Mouse (Mus musculus) adipocyte (in vitro differentiated cells): Measurements from ENCODE around the gene Rufy2.
A peak's percentile ranks its signal among the peaks of the same experiment; 100 is the strongest.
"Not testable (repeated sequence)": the region's sequence is repeated elsewhere in the genome, so short reads cannot be mapped to it uniquely, and the experiment has no call there.

Source experiments
- DNase-seq: peaks from one replicate; pipeline ENCODE4 v3.0.0-alpha.2; 2016; ENCODE audit warnings: low spot score

The Rufy2 gene

DNA sequence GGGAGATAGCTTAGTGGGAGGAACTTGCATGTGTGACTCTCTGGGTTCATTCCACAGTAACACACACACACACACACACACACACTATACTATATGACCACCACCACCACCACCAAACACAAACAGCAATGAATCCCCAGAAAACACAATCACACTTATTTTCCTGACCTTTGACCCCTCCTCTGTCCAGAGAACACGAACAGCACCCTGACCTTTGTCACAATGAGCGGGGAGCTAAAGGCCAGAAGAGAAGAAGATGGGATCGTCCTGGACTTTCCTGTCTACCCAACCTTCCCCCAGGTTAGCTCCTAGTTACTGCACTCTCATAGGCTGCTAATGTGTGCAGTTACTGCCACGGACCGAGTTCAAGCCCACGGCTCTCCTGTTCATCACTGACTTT is 72.0 kb downstream of the Rufy2 start:
- DNase-seq: no peak

DNA sequence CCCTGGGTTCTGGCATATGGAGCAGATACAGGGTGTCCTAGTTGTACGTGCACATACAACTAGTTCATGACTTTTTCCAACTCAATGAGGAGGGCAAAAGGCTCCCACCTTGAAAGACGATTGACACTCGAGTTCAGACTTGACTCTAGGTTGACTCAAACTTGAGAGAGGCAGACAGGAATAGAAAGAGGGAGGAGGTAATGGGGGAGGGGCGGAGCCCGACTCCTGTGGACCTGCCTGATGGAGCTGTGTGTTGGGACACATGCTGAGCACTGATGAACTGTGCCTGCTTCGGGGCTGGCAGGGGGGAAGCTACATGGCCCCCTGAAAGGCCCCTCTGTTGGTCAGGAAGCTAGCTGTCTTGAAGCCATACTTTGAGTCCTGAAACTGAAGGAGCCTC is 73.0 kb downstream of the Rufy2 start:
- DNase-seq: no peak

DNA sequence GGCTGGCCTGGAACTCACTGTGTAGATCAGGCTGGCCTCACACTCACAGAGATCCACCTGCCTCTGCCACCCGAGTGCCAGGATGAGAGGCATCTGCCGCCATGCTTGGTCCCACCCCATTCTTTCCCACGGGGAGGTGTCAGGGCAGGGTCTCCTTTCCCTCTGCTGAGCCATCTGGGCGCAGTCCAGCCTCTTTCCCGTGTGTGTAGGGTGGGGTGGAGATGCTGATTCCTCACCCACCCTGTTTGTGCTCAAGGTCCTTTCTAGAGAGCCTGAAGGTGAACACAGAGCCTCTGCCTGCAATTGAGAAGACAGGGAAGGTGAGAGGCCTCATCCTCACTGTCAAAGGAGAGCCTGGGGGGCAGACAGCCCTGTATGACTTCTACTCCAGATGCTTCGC is 74.0 kb downstream of the Rufy2 start:
- not testable (repeated sequence) for DNase-seq

DNA sequence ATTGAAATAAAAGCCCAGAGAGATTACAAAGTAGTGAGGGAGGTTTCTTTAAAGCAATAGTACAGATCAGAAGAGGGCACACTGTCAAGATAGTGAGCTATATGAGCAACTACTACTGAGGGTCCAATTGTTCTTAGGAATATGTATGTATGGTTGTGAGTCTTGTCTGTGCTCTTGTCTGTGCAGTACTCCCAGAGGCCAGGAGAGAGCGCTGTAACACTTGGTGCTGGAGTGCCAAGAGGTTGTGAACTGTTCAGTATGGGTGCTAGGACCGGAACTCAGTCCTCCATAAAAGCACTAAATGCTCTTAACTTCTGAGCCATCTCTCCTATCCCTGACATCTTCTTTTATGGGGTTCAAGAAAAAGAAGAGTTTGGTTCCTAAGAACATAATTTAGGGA is 74.6 kb downstream of the Rufy2 start:
- DNase-seq: no peak

DNA sequence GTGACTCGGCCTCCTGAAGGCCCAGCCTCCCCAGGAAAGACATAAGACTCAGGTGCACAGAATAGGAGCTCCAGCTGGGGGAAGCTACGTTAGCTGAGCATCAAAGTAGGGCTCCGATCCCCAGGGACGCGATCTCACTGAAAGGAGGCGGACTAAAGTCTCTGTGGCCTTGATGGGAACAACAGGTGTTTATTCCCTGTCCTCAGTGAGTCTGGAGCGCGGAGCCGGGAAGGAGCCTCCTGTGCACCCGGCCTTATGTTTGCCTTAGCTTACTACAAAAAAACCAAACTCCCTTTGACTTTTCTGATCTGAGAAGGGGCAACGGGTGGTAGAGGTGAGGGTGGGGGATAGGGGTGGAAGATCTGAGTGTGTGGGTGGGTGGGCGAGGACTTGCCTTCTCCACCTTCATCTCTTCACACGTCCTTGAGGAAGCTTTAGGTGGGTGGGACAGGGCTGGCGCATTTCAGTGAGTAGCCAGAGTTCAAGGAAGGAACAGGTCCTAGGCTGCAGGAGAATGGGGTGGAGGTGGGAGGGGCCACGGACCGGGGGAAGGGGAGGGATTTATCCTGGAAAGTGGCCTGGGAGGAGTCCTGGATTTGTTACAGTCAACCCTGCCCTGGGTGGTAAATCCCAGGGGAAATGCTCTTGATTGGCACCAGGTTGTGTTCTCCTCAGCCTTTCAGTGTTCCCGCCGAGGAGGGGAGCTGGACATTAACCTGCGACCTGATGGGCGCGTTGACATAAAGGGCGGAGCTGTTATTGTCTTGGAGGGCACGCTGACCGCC is 77.1 kb downstream of the Rufy2 start:
- no peak for DNase-seq

DNA sequence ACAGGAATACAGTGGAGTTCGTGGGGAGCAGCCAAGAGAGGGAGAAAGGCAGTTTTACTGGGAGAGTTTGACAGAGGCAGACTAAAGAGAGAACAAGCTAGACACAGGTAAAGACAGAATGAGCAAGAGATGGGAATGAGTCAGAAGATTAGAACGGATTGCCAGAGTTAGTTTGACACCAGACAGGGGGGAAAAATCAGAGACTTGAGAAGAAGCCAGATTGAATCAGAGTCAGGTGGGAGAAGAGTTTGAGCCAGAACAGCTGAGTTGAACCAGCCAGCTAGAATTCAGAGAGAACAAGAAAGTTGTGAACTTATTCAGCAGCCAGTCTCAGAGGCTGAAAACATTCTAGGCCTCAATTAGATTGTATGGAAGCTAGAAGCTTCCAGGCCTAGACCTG is 79.8 kb downstream of the Rufy2 start, which contains the start of gene Pbld1:
Pbld1 (plus strand) TSS at position 301 of the 400 bp plus-strand sequence.
- DNase-seq: no peak

DNA sequence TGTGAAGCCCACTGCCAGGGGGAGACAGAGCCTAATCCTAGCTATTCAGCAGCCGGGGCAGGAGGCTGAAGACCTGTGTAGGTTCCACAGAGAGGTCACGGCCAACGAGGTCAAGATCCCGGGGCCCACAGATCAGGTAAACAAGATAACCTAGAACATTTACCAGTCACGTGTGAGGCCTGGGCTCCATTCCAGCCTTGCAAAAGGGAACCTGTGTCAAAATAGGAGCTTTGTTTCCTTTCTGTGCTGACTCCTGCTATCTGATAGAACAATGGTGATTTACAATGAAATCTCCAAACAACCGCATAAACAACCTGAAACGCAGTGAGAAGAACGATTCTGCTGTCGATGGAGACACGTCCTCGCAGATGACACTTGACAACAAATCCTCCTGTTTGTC is 80.4 kb downstream of the Rufy2 start:
- peak; percentile 67 for DNase-seq

DNA sequence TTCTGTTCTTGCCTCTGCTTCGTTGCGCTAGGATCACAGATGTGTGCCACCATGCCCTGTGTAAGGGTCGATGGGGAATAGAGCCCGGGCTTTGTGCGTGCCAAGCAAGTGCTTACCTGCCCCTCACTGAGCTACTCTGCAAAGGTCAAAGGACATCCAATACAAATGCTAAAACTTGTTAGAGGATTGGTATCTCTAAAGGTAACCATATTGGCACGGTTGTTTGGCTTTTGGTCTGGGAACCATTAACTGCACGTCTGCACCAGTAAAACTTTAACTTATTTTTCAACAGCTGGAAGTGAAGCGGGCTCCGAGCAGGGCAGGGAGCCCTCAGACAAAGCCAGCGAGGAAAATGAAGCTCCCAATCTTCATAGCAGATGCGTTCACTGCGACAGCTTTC is 81.2 kb downstream of the Rufy2 start:
- DNase-seq: no peak

DNA sequence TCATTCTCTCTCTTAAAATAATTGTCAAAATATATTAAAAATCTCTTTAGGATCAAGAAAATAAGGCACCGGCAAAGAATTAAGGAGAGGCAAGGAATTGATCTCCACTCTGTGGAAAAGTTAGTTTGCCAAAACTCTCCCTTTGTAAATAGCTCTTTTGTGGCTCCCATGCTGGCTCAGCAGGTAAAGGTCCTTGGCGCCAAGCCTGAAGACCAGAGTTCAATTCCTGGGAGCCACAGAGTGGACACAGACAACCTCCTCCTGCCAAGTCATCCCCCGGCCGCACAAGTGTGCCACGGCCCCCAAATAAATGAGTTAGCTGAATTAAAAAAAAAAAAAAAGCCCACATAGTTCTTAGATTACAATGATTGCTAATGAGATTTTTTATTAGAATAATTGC is 82.7 kb downstream of the Rufy2 start:
- no peak for DNase-seq

DNA sequence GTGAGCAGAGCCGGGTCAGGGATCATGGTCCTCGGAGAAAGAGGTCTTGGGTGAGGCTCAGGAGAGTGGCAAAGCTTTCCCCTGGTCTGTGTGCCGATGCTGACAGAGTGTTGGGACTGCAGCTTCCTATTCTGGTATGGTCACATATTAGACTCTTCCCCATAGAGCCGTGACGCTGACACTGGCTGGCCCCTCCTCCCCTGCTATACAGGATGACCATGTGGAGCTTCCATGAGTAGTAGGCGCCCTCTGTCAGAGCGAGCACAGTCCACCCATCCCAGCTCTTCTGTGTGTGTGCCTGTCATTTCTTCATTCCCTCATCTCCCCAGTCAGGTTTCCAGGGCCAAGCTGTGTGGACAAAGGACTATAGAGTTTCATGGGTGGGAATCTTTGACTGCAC is 83.3 kb downstream of the Rufy2 start:
- no peak for DNase-seq

DNA sequence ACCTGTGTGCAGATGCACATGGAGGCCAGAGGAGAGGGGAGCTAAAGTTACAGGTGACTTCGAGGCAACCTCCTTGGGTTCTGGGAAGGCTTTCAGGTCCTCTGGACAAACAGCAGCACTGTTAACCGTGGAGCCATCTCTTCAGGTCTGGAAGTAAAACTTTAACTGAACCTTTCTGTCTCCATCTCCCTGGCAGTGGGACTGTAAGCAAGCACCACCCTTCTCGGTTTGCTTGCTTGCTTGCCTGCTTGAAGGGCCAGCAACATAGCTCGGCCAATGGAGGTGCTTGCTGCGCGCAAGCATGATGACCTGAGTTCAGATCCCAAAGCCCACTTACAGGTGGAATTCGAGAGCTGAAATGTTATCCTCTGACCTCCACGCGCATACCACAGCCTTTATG is 84.5 kb downstream of the Rufy2 start:
- DNase-seq: no peak

DNA sequence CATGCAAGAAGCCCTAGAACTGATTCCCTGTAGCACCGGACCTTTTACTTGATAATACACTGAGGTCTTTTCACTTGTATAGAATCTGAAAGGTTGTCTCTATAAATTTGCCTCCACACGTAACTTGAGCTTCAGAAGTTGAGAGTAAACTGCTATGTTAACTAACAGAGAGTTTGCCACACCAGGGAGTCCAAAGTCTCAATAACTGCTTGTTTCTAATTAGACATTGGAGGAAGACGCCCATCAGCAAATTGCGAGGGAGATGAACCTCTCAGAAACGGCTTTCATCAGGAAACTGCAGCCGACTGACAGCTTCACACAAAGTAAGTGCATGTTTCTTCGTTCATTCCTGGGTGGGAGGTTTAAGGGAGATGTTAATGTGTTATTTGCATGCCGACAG is 85.5 kb downstream of the Rufy2 start:
- DNase-seq: no peak

DNA sequence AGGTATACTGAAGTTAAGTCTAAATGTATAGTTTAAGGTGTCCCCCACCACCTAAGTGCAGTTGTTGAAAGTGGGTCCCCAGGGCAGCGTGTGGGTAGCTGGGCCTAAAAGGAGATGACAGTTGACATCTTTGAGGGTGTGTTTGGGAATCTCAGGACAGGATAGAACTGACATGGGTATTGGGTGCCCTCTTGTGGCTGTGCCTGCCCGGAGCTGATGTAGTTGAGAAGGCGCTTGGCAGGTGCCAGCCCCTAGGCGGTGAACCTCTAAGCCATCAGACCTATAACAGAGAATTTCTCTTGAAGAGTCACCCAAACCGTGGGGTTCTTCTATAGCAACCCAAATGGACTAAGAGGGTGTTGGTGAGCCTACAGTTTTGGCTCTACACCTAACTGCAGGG is 86.0 kb downstream of the Rufy2 start:
- peak; percentile 81 for DNase-seq
